Mouse (Mus musculus): Measurements from ENCODE around the gene Cnot1.
"Not testable (repeated sequence)": the region's sequence is repeated elsewhere in the genome, so short reads cannot be mapped to it uniquely, and the experiment has no call there.

Cnot1 gene

GRCm38 (mm10) chr8:95817597-95817996 is 10.3 kb upstream of the Cnot1 start:
- in situ Hi-C loops (cut with MboI; ENCODE audit: low sequenced_read_pairs) = no loop called here

- in situ Hi-C loops (cut with MboI; ENCODE audit: low sequenced_read_pairs) = no loop called here
These were observed 8.9 kb upstream of the Cnot1 start for GRCm38 (mm10) chr8:95816044-95816708.

- in situ Hi-C loops (cut with MboI; ENCODE audit: low sequenced_read_pairs) = no loop called here
These were observed 2.9 kb upstream of the Cnot1 start for GRCm38 (mm10) chr8:95810184-95810591.

- in situ Hi-C loops (cut with MboI; ENCODE audit: low sequenced_read_pairs) = no loop called here
These were observed 1.9 kb upstream of the Cnot1 start for GRCm38 (mm10) chr8:95809116-95809515.

GRCm38 (mm10) chr8:95808631-95809030 is 1.4 kb upstream of the Cnot1 start:
- in situ Hi-C loops (cut with MboI; ENCODE audit: low sequenced_read_pairs) = no loop called here

GRCm38 (mm10) chr8:95807861-95808260 is 597 bp upstream of the Cnot1 start:
- in situ Hi-C loops (cut with MboI; ENCODE audit: low sequenced_read_pairs) = no loop called here

GRCm38 (mm10) chr8:95806461-95807191 is 638 bp downstream of the Cnot1 start:
- in situ Hi-C loops (cut with MboI; ENCODE audit: low sequenced_read_pairs) = no loop called here

GRCm38 (mm10) chr8:95805482-95805881 is 1.8 kb downstream of the Cnot1 start:
- in situ Hi-C loops (cut with MboI; ENCODE audit: low sequenced_read_pairs) = no loop called here

- in situ Hi-C loops (cut with MboI; ENCODE audit: low sequenced_read_pairs) = no loop called here
These were observed 5.0 kb downstream of the Cnot1 start for GRCm38 (mm10) chr8:95802231-95802630.

- in situ Hi-C loops (cut with MboI; ENCODE audit: low sequenced_read_pairs) = no loop called here
These were observed 5.7 kb downstream of the Cnot1 start for GRCm38 (mm10) chr8:95801476-95802064.

- in situ Hi-C loops (cut with MboI; ENCODE audit: low sequenced_read_pairs) = no loop called here
These were observed 6.9 kb downstream of the Cnot1 start for GRCm38 (mm10) chr8:95800353-95800752.

GRCm38 (mm10) chr8:95799891-95800290 is 7.4 kb downstream of the Cnot1 start:
- in situ Hi-C loops (cut with MboI; ENCODE audit: low sequenced_read_pairs) = no loop called here

- in situ Hi-C loops (cut with MboI; ENCODE audit: low sequenced_read_pairs) = no loop called here
These were observed 8.1 kb downstream of the Cnot1 start for GRCm38 (mm10) chr8:95799117-95799516.

- in situ Hi-C loops (cut with MboI; ENCODE audit: low sequenced_read_pairs) = not testable (repeated sequence)
These were observed 11.8 kb downstream of the Cnot1 start for GRCm38 (mm10) chr8:95795333-95796061.

- in situ Hi-C loops (cut with MboI; ENCODE audit: low sequenced_read_pairs) = no loop called here
These were observed 21.7 kb downstream of the Cnot1 start for GRCm38 (mm10) chr8:95785591-95785990.

GRCm38 (mm10) chr8:95782628-95783027 is 24.6 kb downstream of the Cnot1 start:
- in situ Hi-C loops (cut with MboI; ENCODE audit: low sequenced_read_pairs) = no loop called here

- in situ Hi-C loops (cut with MboI; ENCODE audit: low sequenced_read_pairs) = no loop called here
These were observed 25.5 kb downstream of the Cnot1 start for GRCm38 (mm10) chr8:95781775-95782174.

GRCm38 (mm10) chr8:95781085-95781484 is 26.2 kb downstream of the Cnot1 start:
- in situ Hi-C loops (cut with MboI; ENCODE audit: low sequenced_read_pairs) = no loop called here

GRCm38 (mm10) chr8:95764133-95764532 is 43.1 kb downstream of the Cnot1 start:
- in situ Hi-C loops (cut with MboI; ENCODE audit: low sequenced_read_pairs) = loop anchor here (5.0 kb wide), 1 partner anchor 42 kb away; no protein-coding TSS in a partner anchor

- in situ Hi-C loops (cut with MboI; ENCODE audit: low sequenced_read_pairs) = loop anchor here (5.0 kb wide), 1 partner anchor 38 kb away; no protein-coding TSS in a partner anchor
These were observed 46.9 kb downstream of the Cnot1 start for GRCm38 (mm10) chr8:95760323-95760722.

GRCm38 (mm10) chr8:95751924-95752323 is 55.3 kb downstream of the Cnot1 start:
- in situ Hi-C loops (cut with MboI; ENCODE audit: low sequenced_read_pairs) = no loop called here
